Mouse (Mus musculus) MEL (cell line): Measurements from ENCODE around the gene Ppp1r3d. TPM values are rescaled to one million over a fixed set of nuclear protein-coding genes. Genes with fewer than 3 reads are reported as not detected.

Experiments used
- DNase-seq: peaks from one replicate; pipeline ENCODE4 v3.0.0; 2011; ENCODE audit warnings: low read depth, low spot score
- H3K27ac ChIP-seq: 2 replicates; pipeline ENCODE4 v1.5.1; 2012; ENCODE audit warnings: low read depth, mild to moderate bottlenecking, control low read depth, low read length, moderate library complexity; ENCODE audit not compliant: control insufficient read depth
- H3K27me3 ChIP-seq, 2 experiments: fragments of 150-350 bp in 1 of 2; sonication (generic) in 1 of 2; 2 replicates each; pipeline ENCODE4 v1.6.1; 2012; ENCODE audit warnings: low read length in 2 of 2, mild to moderate bottlenecking in 2 of 2, improper control_type of control experiment in 1 of 2, moderate library complexity in 1 of 2; ENCODE audit not compliant: insufficient read depth in 2 of 2, control insufficient read depth in 1 of 2
- H3K36me3 ChIP-seq, 2 experiments: 2 replicates each; pipeline ENCODE4 v1.6.1; 2012 to 2014; ENCODE audit warnings: low read length in 2 of 2, improper control_type of control experiment in 1 of 2, inconsistent platforms in 1 of 2, mild to moderate bottlenecking in 1 of 2; ENCODE audit not compliant: insufficient read depth in 2 of 2, control insufficient read depth in 1 of 2
- H3K4me1 ChIP-seq, 2 experiments: fragments of 150-350 bp in 1 of 2; sonication (generic) in 1 of 2; 2 replicates each; pipeline ENCODE4 v1.6.1; 2012; ENCODE audit warnings: low read length in 2 of 2, improper control_type of control experiment in 1 of 2, mild to moderate bottlenecking in 1 of 2; ENCODE audit not compliant: insufficient read depth in 2 of 2, control insufficient read depth in 1 of 2
- H3K4me3 ChIP-seq, 2 experiments: fragments of 150-350 bp in 1 of 2; sonication (generic) in 1 of 2; 2 replicates each; pipeline ENCODE4 v1.5.1; 2012; ENCODE audit warnings: low read depth in 2 of 2, low read length in 2 of 2, mild to moderate bottlenecking in 2 of 2, moderate library complexity in 2 of 2, control low read depth in 1 of 2, improper control_type of control experiment in 1 of 2; ENCODE audit not compliant: control insufficient read depth in 1 of 2, insufficient read depth in 1 of 2
- H3K79me2 ChIP-seq: 2 replicates; pipeline ENCODE4 v1.6.1; 2012; ENCODE audit warnings: mild to moderate bottlenecking, low read length, moderate library complexity; ENCODE audit not compliant: control insufficient read depth, poor library complexity, insufficient read depth
- H3K9ac ChIP-seq: 2 replicates; pipeline ENCODE4 v1.6.1; 2012; ENCODE audit warnings: low read depth, mild to moderate bottlenecking, control low read depth, low read length, moderate library complexity; ENCODE audit not compliant: control insufficient read depth, poor library complexity, severe bottlenecking
- H3K9me3 ChIP-seq: fragments of 150-350 bp; sonication (generic); replicated peaks from 2 replicates; pipeline ENCODE4 v1.6.1; 2012; ENCODE audit warnings: mild to moderate bottlenecking, low read length, improper control_type of control experiment, moderate library complexity; ENCODE audit not compliant: insufficient read depth
- BHLHE40 ChIP-seq: IDR thresholded peaks from 2 replicates; pipeline ENCODE4 v1.6.1; 2012; ENCODE audit warnings: low read depth, mild to moderate bottlenecking, inconsistent platforms, low read length, improper control_type of control experiment, borderline replicate concordance
- CHD2 ChIP-seq: IDR thresholded peaks from 2 replicates; pipeline ENCODE4 v1.6.1; 2011; ENCODE audit warnings: low read length, improper control_type of control experiment
- ELF1 ChIP-seq: IDR thresholded peaks from 2 replicates; pipeline ENCODE4 v1.6.1; 2014; ENCODE audit warnings: low read depth, mild to moderate bottlenecking, inconsistent platforms, low read length, improper control_type of control experiment, moderate library complexity
- EP300 ChIP-seq, 2 experiments: IDR thresholded peaks; 2 replicates each; pipeline ENCODE4 v1.6.1; 2011; ENCODE audit warnings: improper control_type of control experiment in 2 of 2, low read length in 2 of 2, low read depth in 1 of 2, mild to moderate bottlenecking in 1 of 2
- ETS1 ChIP-seq: IDR thresholded peaks from 2 replicates; pipeline ENCODE4 v1.6.1; 2012; ENCODE audit warnings: low read depth, mild to moderate bottlenecking, inconsistent platforms, low read length, improper control_type of control experiment, moderate library complexity
- GABPA ChIP-seq: IDR thresholded peaks from 2 replicates; pipeline ENCODE4 v1.6.1; 2012; ENCODE audit warnings: low read depth, mild to moderate bottlenecking, inconsistent platforms, low read length, improper control_type of control experiment, moderate library complexity
- JUND ChIP-seq: IDR thresholded peaks from 2 replicates; pipeline ENCODE4 v1.6.1; 2011; ENCODE audit warnings: low read depth, mild to moderate bottlenecking, improper control_type of control experiment, low read length
- KAT2A ChIP-seq: conservative IDR thresholded peaks from 2 replicates; pipeline ENCODE4 v1.6.1; 2012; ENCODE audit warnings: low read depth, low read length, improper control_type of control experiment, inconsistent platforms
- MAZ ChIP-seq: IDR thresholded peaks from 2 replicates; pipeline ENCODE4 v1.6.1; 2012; ENCODE audit warnings: low read depth, mild to moderate bottlenecking, inconsistent platforms, low read length, improper control_type of control experiment
- MEF2A ChIP-seq: IDR thresholded peaks from 2 replicates; pipeline ENCODE4 v1.6.1; 2014; ENCODE audit warnings: low read depth, mild to moderate bottlenecking, inconsistent platforms, low read length, improper control_type of control experiment; ENCODE audit not compliant: poor library complexity, insufficient replicate concordance, severe bottlenecking; ENCODE audit errors: extremely low read depth
- MYB ChIP-seq: IDR thresholded peaks from 2 replicates; pipeline ENCODE4 v1.6.1; 2011; ENCODE audit warnings: mild to moderate bottlenecking, low read depth, low read length, improper control_type of control experiment
- MYC ChIP-seq: IDR thresholded peaks from 2 replicates; pipeline ENCODE4 v1.6.1; 2011; ENCODE audit warnings: low read depth, mild to moderate bottlenecking, low read length, improper control_type of control experiment, moderate library complexity
- NELFE ChIP-seq: IDR thresholded peaks from 2 replicates; pipeline ENCODE4 v1.6.1; 2011; ENCODE audit warnings: low read depth, low read length, improper control_type of control experiment
- POLR2AphosphoS2 ChIP-seq: IDR thresholded peaks from 2 replicates; pipeline ENCODE4 v1.6.1; 2011; ENCODE audit warnings: low read length, improper control_type of control experiment
- POLR2AphosphoS5 ChIP-seq: IDR thresholded peaks from 2 replicates; pipeline ENCODE4 v1.6.1; 2012; ENCODE audit warnings: low read depth, borderline replicate concordance, mild to moderate bottlenecking, inconsistent platforms, low read length, moderate library complexity, mixed read lengths
- RAD21 ChIP-seq: IDR thresholded peaks from 2 replicates; pipeline ENCODE4 v1.6.1; 2011; ENCODE audit warnings: mild to moderate bottlenecking, low read depth, low read length, improper control_type of control experiment
- RCOR1 ChIP-seq: IDR thresholded peaks from 2 replicates; pipeline ENCODE4 v1.6.1; 2012; ENCODE audit warnings: low read depth, mild to moderate bottlenecking, inconsistent platforms, low read length, improper control_type of control experiment
- SMC3 ChIP-seq: IDR thresholded peaks from 2 replicates; pipeline ENCODE4 v1.6.1; 2011; ENCODE audit warnings: low read depth, low read length, improper control_type of control experiment
- TCF12 ChIP-seq: IDR thresholded peaks from 2 replicates; pipeline ENCODE4 v1.6.1; 2014; ENCODE audit warnings: low read depth, mild to moderate bottlenecking, inconsistent platforms, low read length, improper control_type of control experiment, moderate library complexity
- USF1 ChIP-seq: IDR thresholded peaks from 2 replicates; pipeline ENCODE4 v1.6.1; 2014; ENCODE audit warnings: low read depth, mild to moderate bottlenecking, inconsistent platforms, low read length, improper control_type of control experiment, moderate library complexity
- ZKSCAN1 ChIP-seq: IDR thresholded peaks from 2 replicates; pipeline ENCODE4 v1.6.1; 2012; ENCODE audit warnings: low read depth, mild to moderate bottlenecking, inconsistent platforms, low read length, improper control_type of control experiment, moderate library complexity
- ZMIZ1 ChIP-seq: IDR thresholded peaks from 2 replicates; pipeline ENCODE4 v1.6.1; 2012; ENCODE audit warnings: low read depth, mild to moderate bottlenecking, inconsistent platforms, low read length, improper control_type of control experiment, moderate library complexity
- ZNF384 ChIP-seq: IDR thresholded peaks from 2 replicates; pipeline ENCODE4 v1.6.1; 2012; ENCODE audit warnings: low read depth, mild to moderate bottlenecking, inconsistent platforms, low read length, improper control_type of control experiment
- polyA plus RNA-seq, 2 experiments: library from polyadenylated mRNA; stranded (reverse) in 1 of 2; unstranded in 1 of 2; fragments of >175 nt in 1 of 2; fragments of >200 nt in 1 of 2; gene quantifications; 2 replicates each; pipeline versions ENCODE4 v1.2.1 to v1.2.4; 2012; ENCODE audit warnings: low replicate concordance in 2 of 2, low read depth in 1 of 2; ENCODE audit not compliant: insufficient read length in 2 of 2, insufficient read depth in 1 of 2, missing spikeins in 1 of 2
- total RNA-seq: library from RNA; depleted of rRNA; stranded (reverse); fragments of 300-350 nt; gene quantifications from 2 replicates; pipeline ENCODE4 v1.2.3, GENCODE M21; 2012

The Ppp1r3d gene
- total and polyA plus RNA-seq, 3 experiments, result not detected

- Histone ChIP-seq H3K79me2 (no peaks in the 10 kb centered on the region), H3K4me1 (no peaks in the 10 kb centered on the region), H3K9me3 (no peaks in the 10 kb centered on the region), H3K27me3 (no peaks in the 10 kb centered on the region), H3K4me3 (no peak overlapping the region), H3K27ac (no peak overlapping the region), H3K36me3 (no peaks in the 10 kb centered on the region), H3K9ac (no peak overlapping the region)
- DNase-seq, result no peak
- TF ChIP-seq ELF1, result no peak
- no peak for TF ChIP-seq ZKSCAN1
- TF ChIP-seq BHLHE40, result no peak
- TF ChIP-seq CHD2, result no peak
- TF ChIP-seq NELFE, result no peak
- TF ChIP-seq POLR2AphosphoS2, result no peak
- TF ChIP-seq MEF2A, result no peak
- TF ChIP-seq JUND, result no peak
- no peak for TF ChIP-seq POLR2AphosphoS5
- TF ChIP-seq SMC3, result no peak
Measured at GRCm38 (mm10) chr2:178420576-178420975, 6.3 kb upstream of the Ppp1r3d start.

GRCm38 (mm10) chr2:178416970-178417369, 2.7 kb upstream of the Ppp1r3d start:
- no peaks in the 10 kb centered on the region for H3K79me2 ChIP-seq
- no peaks in the 10 kb centered on the region for H3K36me3 ChIP-seq
- H3K27ac ChIP-seq, result no peak overlapping the region
- no peaks in the 10 kb centered on the region for H3K9me3 ChIP-seq
- TF ChIP-seq MEF2A (no peak), NELFE (no peak), ELF1 (no peak), RAD21 (no peak), EP300 (IDR thresholded peaks at IDR 0.05; ENCODE audit: low read depth in 1 of 2, low read length in 2 of 2) (no peak), BHLHE40 (no peak), ZMIZ1 (no peak), MYB (no peak)
- no peak for DNase-seq
- H3K4me1 ChIP-seq, result no peaks in the 10 kb centered on the region
- H3K9ac ChIP-seq, result no peak overlapping the region
- no peak overlapping the region for H3K4me3 ChIP-seq
- no peaks in the 10 kb centered on the region for H3K27me3 ChIP-seq

GRCm38 (mm10) chr2:178416427-178416826, 2.2 kb upstream of the Ppp1r3d start:
- no peak for DNase-seq
- no peaks in the 10 kb centered on the region for H3K4me1 ChIP-seq
- H3K4me3 ChIP-seq, result no peak overlapping the region
- H3K9me3 ChIP-seq, result no peaks in the 10 kb centered on the region
- no peaks in the 10 kb centered on the region for H3K27me3 ChIP-seq
- H3K79me2 ChIP-seq, result no peaks in the 10 kb centered on the region
- TF ChIP-seq TCF12, result no peak
- no peak for TF ChIP-seq ETS1
- no peak for TF ChIP-seq USF1
- TF ChIP-seq ZNF384, result no peak
- no peak for TF ChIP-seq MYC
- no peak for TF ChIP-seq MAZ
- no peak for TF ChIP-seq GABPA
- TF ChIP-seq JUND, result no peak
- no peak for TF ChIP-seq POLR2AphosphoS2
- no peak for TF ChIP-seq ZMIZ1
- no peak for TF ChIP-seq EP300 (IDR thresholded peaks at IDR 0.05; ENCODE audit: low read depth in 1 of 2, low read length in 2 of 2)
- no peak for TF ChIP-seq SMC3
- no peak for TF ChIP-seq RCOR1
- TF ChIP-seq CHD2, result no peak
- TF ChIP-seq KAT2A, result no peak
- TF ChIP-seq, all 39 proteins: peak for 0
- Histone ChIP-seq H3K9ac (no peak overlapping the region), H3K27ac (no peak overlapping the region), H3K36me3 (no peaks in the 10 kb centered on the region)
